Mouse (Mus musculus) ES-E14 (cell line): ENCODE measurements around the gene Ahnak2.

Experiments used
- MAFK ChIP-seq: IDR thresholded peaks from 2 replicates; pipeline ENCODE4 v1.6.1; 2014; ENCODE audit warnings: mild to moderate bottlenecking, low read depth, low read length, inconsistent platforms; ENCODE audit not compliant: insufficient read depth
- ZC3H11A ChIP-seq: IDR thresholded peaks from 2 replicates; pipeline ENCODE4 v1.6.1; 2012; ENCODE audit warnings: low read depth, mild to moderate bottlenecking, inconsistent platforms, low read length, borderline replicate concordance

DNA sequence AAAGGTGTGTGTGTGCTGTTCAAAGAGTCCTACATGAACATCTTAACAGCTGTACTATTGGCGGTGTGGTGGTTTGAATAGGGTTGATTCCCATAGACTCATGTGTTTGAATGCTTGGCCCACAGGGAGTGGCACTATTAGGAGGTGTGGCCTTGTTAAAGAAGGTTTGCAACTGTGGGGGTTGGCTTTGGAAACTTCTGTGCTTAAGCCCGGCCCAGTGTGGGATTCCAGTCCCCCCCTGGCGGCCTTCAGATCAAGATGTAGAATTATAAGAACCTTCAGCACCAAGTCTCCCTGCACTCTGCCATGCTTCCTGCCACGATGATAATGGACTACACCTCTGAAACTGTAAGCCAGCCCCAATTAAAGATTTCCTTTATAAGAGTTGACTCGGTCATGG, 30.0 kb upstream of the Ahnak2 start:
- TF ChIP-seq MAFK (no peak), ZC3H11A (no peak)
